Mouse (Mus musculus) midbrain, embryonic 10.5 days (tissue): ENCODE data around the gene Gcnt2. TPM values are rescaled to one million over a fixed set of nuclear protein-coding genes. Genes with fewer than 3 reads are reported as not detected.

Source experiments
- DNase-seq: peaks from one replicate; pipeline ENCODE4 v3.0.0-alpha.2; 2017; ENCODE audit warnings: low spot score
- H3K27ac ChIP-seq: fragments of 300-500 bp; sonication (generic); replicated peaks from 2 replicates; pipeline ENCODE4 v1.5.1; 2016; ENCODE audit warnings: mild to moderate bottlenecking
- H3K27me3 ChIP-seq: fragments of 300-500 bp; sonication (generic); 2 replicates; pipeline ENCODE4 v1.6.1; 2016; ENCODE audit warnings: low read depth, mild to moderate bottlenecking; ENCODE audit not compliant: poor library complexity, severe bottlenecking
- H3K36me3 ChIP-seq: fragments of 300-500 bp; sonication (generic); 2 replicates; pipeline ENCODE4 v1.6.1; 2016; ENCODE audit warnings: mild to moderate bottlenecking, moderate library complexity
- H3K4me1 ChIP-seq: fragments of 300-500 bp; sonication (generic); 2 replicates; pipeline ENCODE4 v1.6.1; 2016
- H3K4me3 ChIP-seq: fragments of 300-500 bp; sonication (generic); 2 replicates; pipeline ENCODE4 v1.5.1; 2016; ENCODE audit warnings: mild to moderate bottlenecking, moderate library complexity
- H3K9me3 ChIP-seq: fragments of 300-500 bp; sonication (generic); replicated peaks from 2 replicates; pipeline ENCODE4 v1.6.1; 2016; ENCODE audit warnings: mild to moderate bottlenecking
- WGBS: fragments of 180-500 bp; shearing (Covaris S2); methylation state at CpG from one replicate; pipeline ENCODE4 v1.1.7; 2016; 5-methylcytosine and 5-hydroxymethylcytosine counted together
- polyA plus RNA-seq: library from polyadenylated mRNA; unstranded; fragments of >200 nt; fragmentation: Nextera tagmentation; extraction: Ambion mirVana; gene quantifications from 2 replicates; pipeline ENCODE4 v1.2.1, GENCODE M21; 2016

Gene Gcnt2
- 2.7 and 3.8 TPM in 2 replicates for polyA plus RNA-seq

DNA sequence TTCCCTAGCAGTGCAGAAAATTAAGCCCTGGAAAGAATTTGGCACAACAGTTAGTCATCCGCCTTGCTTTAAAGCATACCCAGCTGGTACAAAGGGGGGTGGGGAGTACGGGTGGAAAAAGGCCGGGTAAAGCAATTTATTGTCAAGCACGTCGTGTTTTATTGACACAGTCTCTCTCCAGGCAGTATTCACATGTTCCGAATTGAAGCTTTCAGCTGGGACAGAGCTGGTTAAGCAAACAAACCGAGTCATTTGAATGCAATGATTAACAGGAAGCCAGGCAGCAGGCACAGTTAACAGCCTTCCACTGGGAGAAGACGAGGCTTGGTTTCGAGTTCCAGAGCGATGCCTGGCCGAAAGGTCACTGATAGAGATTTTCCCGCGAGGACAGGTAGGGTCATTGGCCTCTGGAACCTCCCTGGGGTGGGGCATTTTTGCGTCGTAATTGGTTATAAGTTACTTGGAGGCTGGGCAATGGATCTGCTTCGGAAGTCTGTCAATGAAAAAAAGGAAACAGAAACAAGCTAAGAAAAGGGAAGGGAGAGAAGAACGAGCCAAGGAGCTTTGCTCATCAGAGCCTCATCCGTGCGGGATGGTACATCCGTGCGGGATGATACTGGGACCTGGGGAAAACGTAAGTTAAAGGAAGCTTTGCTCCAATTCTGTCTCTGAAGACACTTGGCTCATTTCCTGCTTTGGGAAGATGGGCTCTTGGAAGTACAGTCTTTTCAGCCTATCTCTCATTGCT is at the start of gene Gcnt2:
Gcnt2 (plus strand) TSS at position 103 of the 748 bp plus-strand sequence.
- Histone ChIP-seq H3K36me3 (no peaks in the 10 kb centered on the region), H3K4me3 (no peak within 1 kb of the TSS; the same call in 1 of the 2 replicates), H3K27me3 (no peaks in the 10 kb centered on the region), H3K9me3 (no peaks in the 10 kb centered on the region), H3K27ac (no peak within 1 kb of the TSS), H3K4me1 (no peaks in the 10 kb centered on the region; the same call in 1 of the 2 replicates)
- 66% methylated on average over 22 of the region's 22 CpGs for whole genome bisulfite sequencing
- DNase-seq, result no peak

- Histone ChIP-seq H3K36me3 (no peaks in the 10 kb centered on the region), H3K27ac (no peak overlapping the region), H3K9me3 (no peaks in the 10 kb centered on the region), H3K27me3 (no peaks in the 10 kb centered on the region), H3K4me3 (no peak overlapping the region), H3K4me1 (no peaks in the 10 kb centered on the region)
- DNase-seq, result no peak
- WGBS, result 63% methylated on average over 1 of the region's 1 CpGs
These were observed 38.9 kb upstream of the Gcnt2 start for GRCm38 (mm10) chr13:40820617-40821016.

DNA sequence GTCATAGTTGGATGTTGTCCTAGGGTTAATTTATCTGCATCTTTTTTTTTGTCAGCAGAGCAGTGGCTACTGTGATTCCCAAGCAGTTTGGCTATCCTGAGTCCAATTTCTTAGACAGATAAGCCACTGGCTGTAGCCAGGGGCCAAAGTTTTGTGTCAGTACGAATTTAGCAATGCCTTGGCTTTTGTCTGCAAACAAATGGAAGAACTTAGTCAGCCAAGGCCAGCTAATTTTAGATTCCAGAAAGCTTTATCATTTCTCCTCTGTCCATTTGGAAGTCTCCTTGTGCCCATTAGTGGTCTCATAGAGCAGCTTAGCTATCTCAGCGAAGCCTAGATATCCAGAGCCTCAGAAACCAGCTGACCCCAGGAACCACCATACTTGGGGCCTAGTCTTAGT is 37.6 kb upstream of the Gcnt2 start:
- WGBS, result 80% methylated on average over 2 of the region's 2 CpGs
- no peaks in the 10 kb centered on the region for H3K9me3 ChIP-seq
- no peaks in the 10 kb centered on the region for H3K36me3 ChIP-seq
- no peaks in the 10 kb centered on the region for H3K4me1 ChIP-seq
- DNase-seq, result no peak
- no peak overlapping the region for H3K27ac ChIP-seq
- no peaks in the 10 kb centered on the region for H3K27me3 ChIP-seq
- H3K4me3 ChIP-seq, result no peak overlapping the region

DNA sequence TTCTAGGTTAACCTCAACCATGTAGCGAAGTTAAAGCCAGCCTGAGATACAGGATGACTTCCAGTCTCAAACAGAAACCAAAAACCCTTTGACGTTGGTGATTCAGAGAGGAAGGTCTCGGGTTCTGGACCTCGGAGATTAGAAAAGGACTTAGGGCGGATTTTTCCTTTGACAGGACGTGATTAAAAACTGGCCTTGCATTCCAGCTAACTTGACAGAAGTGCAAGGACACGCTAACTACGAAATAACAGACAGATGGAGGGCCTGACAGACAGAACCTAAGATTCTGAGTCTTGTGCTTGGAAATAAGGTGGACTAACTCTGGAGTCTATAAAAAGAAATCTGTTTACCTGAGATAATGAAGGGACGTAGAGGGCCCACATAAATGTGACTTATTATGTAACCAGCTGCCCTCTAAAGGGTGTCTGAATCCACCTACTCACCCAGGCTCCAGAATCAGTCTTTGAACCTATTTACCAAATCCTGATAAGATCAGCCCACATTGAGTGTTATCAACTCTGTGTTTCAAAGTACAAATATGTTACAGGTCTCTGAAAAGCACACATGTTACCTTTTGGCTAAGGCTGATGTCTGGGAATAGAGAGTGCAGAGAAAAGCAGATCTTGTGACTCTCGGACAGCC is 18.3 kb upstream of the Gcnt2 start:
- Histone ChIP-seq H3K27me3 (no peaks in the 10 kb centered on the region), H3K4me3 (no peak overlapping the region), H3K36me3 (no peaks in the 10 kb centered on the region), H3K4me1 (no peaks in the 10 kb centered on the region), H3K9me3 (no peaks in the 10 kb centered on the region), H3K27ac (no peak overlapping the region)
- WGBS, result 81% methylated on average over 10 of the region's 10 CpGs
- DNase-seq, result no peak

DNA sequence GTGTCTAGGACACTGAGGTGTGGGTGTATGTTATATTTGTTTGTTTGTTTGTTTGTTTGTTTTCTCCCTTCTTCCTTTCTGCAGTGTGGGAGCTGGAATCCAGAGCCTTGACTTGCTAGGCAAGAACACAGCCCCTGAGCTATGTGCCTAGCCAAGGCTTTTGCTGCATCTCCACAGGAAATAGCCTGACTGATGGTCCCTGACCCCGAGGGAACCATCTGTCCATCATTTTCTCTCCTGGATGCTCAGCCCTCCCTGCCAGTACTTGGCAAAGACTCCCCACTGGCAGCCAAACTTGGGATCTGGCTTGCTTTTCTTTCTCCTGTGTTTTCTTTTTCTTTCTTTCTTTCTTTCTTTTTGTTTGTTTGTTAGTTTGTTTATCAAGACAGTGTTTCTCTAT is 17.4 kb upstream of the Gcnt2 start:
- Histone ChIP-seq H3K4me1 (no peaks in the 10 kb centered on the region), H3K9me3 (no peaks in the 10 kb centered on the region), H3K4me3 (no peak overlapping the region), H3K36me3 (no peaks in the 10 kb centered on the region), H3K27ac (no peak overlapping the region), H3K27me3 (no peaks in the 10 kb centered on the region)
- DNase-seq, result no peak
- 45% methylated on average over 1 of the region's 1 CpGs for WGBS

DNA sequence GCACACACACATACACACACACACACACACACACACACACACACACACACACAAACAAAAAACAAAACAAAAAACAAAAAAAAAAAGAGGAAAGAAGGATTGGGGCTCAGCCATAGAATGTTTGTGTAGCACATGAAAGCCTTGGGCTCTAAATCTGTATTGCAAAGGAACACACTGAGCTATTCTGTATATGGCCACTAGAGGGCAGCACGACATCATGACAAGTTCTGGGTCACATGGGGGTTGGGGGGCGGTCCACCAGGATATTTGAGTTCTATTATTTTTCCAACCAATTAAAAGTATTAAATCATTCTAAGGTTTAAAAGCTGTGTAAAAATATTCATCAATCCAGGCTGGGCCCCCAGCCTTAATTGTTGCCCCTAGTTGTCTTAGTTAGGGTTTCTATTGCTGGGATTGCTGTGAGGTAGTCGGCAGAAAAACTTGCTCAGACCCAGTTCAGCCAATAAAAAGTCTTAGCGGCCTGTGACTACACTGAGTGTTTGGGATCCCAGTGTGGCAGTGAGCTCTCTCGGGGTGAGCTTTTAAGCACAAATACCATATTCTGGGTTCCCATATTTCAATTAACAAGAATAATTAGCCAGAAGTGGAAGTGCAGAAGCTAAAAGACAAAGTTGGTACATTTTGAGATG is 16.0 kb upstream of the Gcnt2 start:
- H3K4me3 ChIP-seq, result no peak overlapping the region
- 26% methylated on average over 5 of the region's 5 CpGs for WGBS
- no peaks in the 10 kb centered on the region for H3K4me1 ChIP-seq
- no peaks in the 10 kb centered on the region for H3K36me3 ChIP-seq
- peak; percentile 71 for DNase-seq
- no peaks in the 10 kb centered on the region for H3K27me3 ChIP-seq
- H3K9me3 ChIP-seq, result no peaks in the 10 kb centered on the region
- H3K27ac ChIP-seq, result no peak overlapping the region

GRCm38 (mm10) chr13:40844144-40844543 is 15.4 kb upstream of the Gcnt2 start:
- no peak overlapping the region for H3K27ac ChIP-seq
- DNase-seq, result no peak
- no peaks in the 10 kb centered on the region for H3K9me3 ChIP-seq
- no peaks in the 10 kb centered on the region for H3K27me3 ChIP-seq
- WGBS, result 94% methylated on average over 5 of the region's 5 CpGs
- H3K4me1 ChIP-seq, result no peaks in the 10 kb centered on the region
- no peak overlapping the region for H3K4me3 ChIP-seq
- H3K36me3 ChIP-seq, result no peaks in the 10 kb centered on the region

- 65% methylated on average over 6 of the region's 6 CpGs for WGBS
- H3K4me1 ChIP-seq, result no peaks in the 10 kb centered on the region
- H3K4me3 ChIP-seq, result no peak overlapping the region
- no peaks in the 10 kb centered on the region for H3K9me3 ChIP-seq
- DNase-seq, result no peak
- H3K27me3 ChIP-seq, result no peaks in the 10 kb centered on the region
- H3K36me3 ChIP-seq, result no peaks in the 10 kb centered on the region
- H3K27ac ChIP-seq, result no peak overlapping the region
These were observed 13.6 kb upstream of the Gcnt2 start for GRCm38 (mm10) chr13:40845951-40846350.

GRCm38 (mm10) chr13:40846375-40846774 is 13.2 kb upstream of the Gcnt2 start:
- peaks cover 3% of the 10 kb centered on the region; the same call in 1 of the 2 replicates for H3K4me1 ChIP-seq
- no peak overlapping the region for H3K27ac ChIP-seq
- H3K27me3 ChIP-seq, result no peaks in the 10 kb centered on the region
- no peak for DNase-seq
- H3K4me3 ChIP-seq, result no peak overlapping the region
- no peaks in the 10 kb centered on the region for H3K9me3 ChIP-seq
- H3K36me3 ChIP-seq, result no peaks in the 10 kb centered on the region
- WGBS, result 69% methylated on average over 9 of the region's 9 CpGs

- no peak for DNase-seq
- Histone ChIP-seq H3K9me3 (no peaks in the 10 kb centered on the region), H3K36me3 (no peaks in the 10 kb centered on the region), H3K27me3 (no peaks in the 10 kb centered on the region), H3K27ac (no peak overlapping the region), H3K4me1 (peaks cover 4% of the 10 kb centered on the region; the same call in 1 of the 2 replicates), H3K4me3 (no peak overlapping the region)
- 85% methylated on average over 4 of the region's 4 CpGs for WGBS
These were observed 11.7 kb upstream of the Gcnt2 start for GRCm38 (mm10) chr13:40847898-40848297.

DNA sequence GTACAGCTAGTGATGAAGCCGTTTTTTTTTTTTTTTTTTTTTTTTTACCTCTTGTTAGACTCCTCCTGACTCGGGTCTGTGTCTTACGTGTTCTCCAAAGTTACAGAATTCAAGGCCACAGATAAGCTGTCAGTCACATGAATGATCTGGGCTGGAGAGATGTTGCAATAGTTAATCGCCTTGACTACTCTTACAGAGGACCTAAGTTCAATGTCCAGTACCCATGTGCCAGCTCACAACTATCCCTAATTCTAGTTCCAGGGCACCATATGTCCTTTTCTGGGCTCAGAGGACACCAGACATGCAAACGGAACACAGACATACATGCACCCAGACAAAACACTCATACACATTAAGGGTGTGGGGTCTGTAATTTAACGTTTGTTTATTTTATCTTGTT is 8.9 kb upstream of the Gcnt2 start:
- no peak overlapping the region for H3K27ac ChIP-seq
- H3K4me3 ChIP-seq, result no peak overlapping the region
- no peaks in the 10 kb centered on the region for H3K36me3 ChIP-seq
- H3K9me3 ChIP-seq, result no peaks in the 10 kb centered on the region
- no peak for DNase-seq
- WGBS, result 87% methylated on average over 6 of the region's 6 CpGs
- peaks cover 12% of the 10 kb centered on the region for H3K4me1 ChIP-seq
- 0 out of 2 replicates have a peak, but pooled peaks cover 10% of the 10 kb centered on the region for H3K27me3 ChIP-seq

- Histone ChIP-seq H3K36me3 (no peaks in the 10 kb centered on the region), H3K9me3 (no peaks in the 10 kb centered on the region), H3K27me3 (0 out of 2 replicates have a peak, but pooled peaks cover 10% of the 10 kb centered on the region), H3K4me1 (peaks cover 12% of the 10 kb centered on the region), H3K27ac (no peak overlapping the region), H3K4me3 (no peak overlapping the region)
- DNase-seq, result no peak
- 82% methylated on average over 7 of the region's 7 CpGs for WGBS
These were observed 8.3 kb upstream of the Gcnt2 start for GRCm38 (mm10) chr13:40851281-40851680.

- 83% methylated on average over 13 of the region's 13 CpGs for WGBS
These were observed 7.6 kb upstream of the Gcnt2 start for GRCm38 (mm10) chr13:40851961-40852360.

More at GRCm38 (mm10) chr13:40851961-40852360, 7.6 kb upstream of the Gcnt2 start:
- Histone ChIP-seq H3K27me3 (0 out of 2 replicates have a peak, but pooled peaks cover 10% of the 10 kb centered on the region), H3K27ac (no peak overlapping the region), H3K36me3 (no peaks in the 10 kb centered on the region), H3K4me3 (no peak overlapping the region), H3K9me3 (no peaks in the 10 kb centered on the region), H3K4me1 (peaks cover 12% of the 10 kb centered on the region)
- no peak for DNase-seq
